Mouse (Mus musculus) pancreas, adult 10 weeks (tissue): ENCODE measurements around the gene Olfr1183. TPM values are rescaled to one million over a fixed set of nuclear protein-coding genes. Genes with fewer than 3 reads are reported as not detected.

ENCODE experiments used
- polyA plus RNA-seq: library from polyadenylated mRNA; stranded (reverse); fragments of 350-450 nt; fragmentation: Illumina TruSeq; extraction: RNeasy Lipid Tissue Mini Kit (QIAGEN cat#74804); gene quantifications from one replicate; pipeline ENCODE4 v1.2.3, GENCODE M21; 2015; ENCODE audit warnings: low read depth, low replicate concordance; ENCODE audit not compliant: insufficient read depth

The Olfr1183 gene
- polyA plus RNA-seq = not detected

DNA sequence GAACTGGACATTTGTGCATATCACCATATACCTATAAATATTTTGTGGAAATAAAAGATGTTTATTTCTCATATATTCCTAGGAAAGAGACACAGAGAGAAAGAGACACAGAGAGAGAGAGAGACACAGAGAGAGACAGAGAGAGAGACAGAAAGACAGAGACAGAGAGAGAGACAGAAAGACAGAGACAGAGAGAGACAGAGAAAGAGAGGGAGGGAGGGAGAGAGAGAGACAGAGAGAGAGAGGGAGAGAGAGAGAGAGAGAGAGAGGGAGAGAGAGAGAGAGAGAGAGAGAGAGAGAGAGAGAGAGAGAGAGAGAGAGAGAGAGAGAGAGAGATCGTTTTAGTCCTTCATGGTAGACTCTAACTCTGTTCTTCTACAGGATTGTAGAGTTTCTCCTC, at the start of gene Olfr1183:
TSS of gene Olfr1183 (plus strand) at position 301 of the 400 bp plus-strand sequence.

DNA sequence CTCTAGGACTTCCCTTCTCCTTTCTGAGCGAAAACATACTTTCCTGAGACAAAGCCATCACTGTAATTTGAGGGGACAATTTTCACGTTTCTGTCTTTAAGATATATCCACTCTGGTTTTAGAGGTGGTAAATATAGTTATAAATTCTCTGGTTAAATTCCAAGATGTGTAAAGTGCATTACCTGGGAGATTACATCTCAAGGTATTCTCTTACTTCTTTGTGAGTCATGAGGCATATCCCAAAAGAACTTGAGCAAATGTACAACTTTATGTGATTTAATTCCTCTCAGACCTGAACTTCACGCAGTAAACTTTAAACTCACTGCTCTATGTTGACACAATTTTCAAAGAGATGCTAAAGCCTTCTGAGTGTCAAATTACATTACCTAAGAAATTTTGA, 48.3 kb upstream of the Olfr1183 start, which contains the start of gene Olfr1179:
TSS of gene Olfr1179 (minus strand) at position 101 of the 400 bp plus-strand sequence.

GRCm38 (mm10) chr2:88419051-88419450, 35.6 kb upstream of the Olfr1183 start, which contains the start of gene Olfr1180:
Gene Olfr1180, minus strand, starts transcription at chr2:88419151.

GRCm38 (mm10) chr2:88426071-88426470, 28.6 kb upstream of the Olfr1183 start, which contains the start of gene Olfr1181:
Gene Olfr1181, minus strand, starts transcription at chr2:88426171.

GRCm38 (mm10) chr2:88449031-88449430, 5.6 kb upstream of the Olfr1183 start, which contains the start of gene Gm13757:
Gene Gm13757, minus strand, starts transcription at chr2:88449131.

GRCm38 (mm10) chr2:88483298-88483697, 28.6 kb downstream of the Olfr1183 start, which contains the start of gene Olfr1184:
Gene Olfr1184, plus strand, starts transcription at chr2:88483598.

DNA sequence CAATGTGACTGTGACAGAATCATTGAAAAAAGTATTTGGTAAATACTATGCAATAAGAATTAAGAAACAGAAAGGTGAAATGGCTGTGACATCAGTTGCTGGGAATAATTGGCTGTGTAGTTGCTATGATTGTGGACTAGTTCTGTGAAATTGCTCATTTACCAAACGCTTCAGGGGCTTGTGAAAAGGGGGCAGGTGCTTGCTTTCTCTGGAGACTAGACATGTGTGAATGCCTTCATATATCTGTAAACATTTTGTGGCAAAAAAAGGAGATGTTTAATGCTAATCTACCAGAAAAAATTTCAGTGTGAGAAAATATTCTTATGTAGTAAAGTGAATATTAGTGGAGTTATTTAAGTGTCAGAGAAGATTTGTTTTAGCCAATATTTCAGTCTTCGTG, 38.4 kb downstream of the Olfr1183 start, which contains the start of gene Olfr1185-ps1:
TSS of gene Olfr1185-ps1 (plus strand) at position 301 of the 400 bp plus-strand sequence.

DNA sequence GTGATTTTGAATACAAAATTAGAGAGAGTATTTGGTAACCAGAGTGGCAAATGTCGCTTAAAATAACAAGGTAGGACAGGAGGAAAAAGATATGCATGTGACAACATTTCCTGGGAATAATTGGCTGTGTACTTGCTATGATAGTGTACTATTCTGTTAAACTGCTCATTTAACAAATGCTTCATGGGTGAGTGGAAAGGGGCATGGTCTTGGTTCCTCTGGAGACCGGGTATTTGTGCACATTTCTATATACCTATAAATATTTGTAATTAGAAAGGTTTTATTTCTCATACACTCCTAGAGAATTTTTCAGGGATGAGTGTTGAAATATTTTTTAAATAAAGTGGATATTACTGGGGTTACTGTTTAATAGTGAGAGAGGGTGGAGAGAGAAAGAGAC, 63.6 kb downstream of the Olfr1183 start, which contains the start of gene Olfr1186:
TSS of gene Olfr1186 (plus strand) at position 301 of the 400 bp plus-strand sequence.

Other genes with a start within 250 kb of the Olfr1183 start
- not detected for gene Olfr1170, start 226.5 kb upstream of the Olfr1183 start, polyA plus RNA-seq
- not detected for gene Olfr1173, start 175.0 kb upstream of the Olfr1183 start, polyA plus RNA-seq
- not detected for gene Olfr1174-ps, start 139.7 kb upstream of the Olfr1183 start, polyA plus RNA-seq
- not detected for gene Olfr1175-ps, start 127.7 kb upstream of the Olfr1183 start, polyA plus RNA-seq
- not detected for gene Olfr1176, start 118.1 kb upstream of the Olfr1183 start, polyA plus RNA-seq
- gene Olfr1177-ps, start 108.4 kb upstream of the Olfr1183 start, polyA plus RNA-seq = not detected
- gene Olfr1178, start 67.8 kb upstream of the Olfr1183 start, polyA plus RNA-seq = not detected
- gene Olfr1179, start 48.4 kb upstream of the Olfr1183 start, polyA plus RNA-seq = not detected
- gene Olfr1180, start 35.7 kb upstream of the Olfr1183 start, polyA plus RNA-seq = not detected
- gene Olfr1181, start 28.7 kb upstream of the Olfr1183 start, polyA plus RNA-seq = not detected
- gene Gm13757, start 5.7 kb upstream of the Olfr1183 start, polyA plus RNA-seq = not detected
- not detected for gene Olfr1184, start 28.7 kb downstream of the Olfr1183 start, polyA plus RNA-seq
- not detected for gene Olfr1185-ps1, start 38.5 kb downstream of the Olfr1183 start, polyA plus RNA-seq
- gene Olfr1186, start 63.7 kb downstream of the Olfr1183 start, polyA plus RNA-seq = not detected
- gene Olfr1188, start 102.1 kb downstream of the Olfr1183 start, polyA plus RNA-seq = not detected
- gene Olfr1189, start 131.6 kb downstream of the Olfr1183 start, polyA plus RNA-seq = not detected
- not detected for gene Olfr1191-ps1, start 185.7 kb downstream of the Olfr1183 start, polyA plus RNA-seq
- not detected for gene Olfr1192-ps1, start 193.6 kb downstream of the Olfr1183 start, polyA plus RNA-seq
- gene Olfr1193, start 220.8 kb downstream of the Olfr1183 start, polyA plus RNA-seq = not detected
- not detected for gene Olfr1195, start 234.3 kb downstream of the Olfr1183 start, polyA plus RNA-seq
- not detected for gene Olfr1196, start 249.7 kb downstream of the Olfr1183 start, polyA plus RNA-seq